Mouse (Mus musculus) forebrain, embryonic 13.5 days (tissue): ENCODE data around the gene Camk2b. TPM values are rescaled to one million over a fixed set of nuclear protein-coding genes. Genes with fewer than 3 reads are reported as not detected.

ENCODE experiments used
- ATAC-seq: fragments of 200-750 bp; cut with Nextera tagmentation; 2 replicates; pipeline ENCODE4 v1.8.0; 2017
- H3K27ac ChIP-seq: fragments of 300-500 bp; sonication (generic); 2 replicates; pipeline ENCODE4 v1.5.1; 2015; ENCODE audit warnings: inconsistent platforms, mild to moderate bottlenecking, moderate library complexity
- H3K27me3 ChIP-seq: fragments of 300-500 bp; sonication (generic); 2 replicates; pipeline ENCODE4 v1.6.1; 2015; ENCODE audit warnings: mild to moderate bottlenecking, inconsistent platforms
- H3K36me3 ChIP-seq: fragments of 300-500 bp; sonication (generic); 2 replicates; pipeline ENCODE4 v1.6.1; 2015; ENCODE audit warnings: mild to moderate bottlenecking, inconsistent platforms; ENCODE audit not compliant: poor library complexity, severe bottlenecking
- H3K4me1 ChIP-seq: fragments of 300-500 bp; sonication (generic); 2 replicates; pipeline ENCODE4 v1.6.1; 2015; ENCODE audit warnings: inconsistent platforms
- H3K4me2 ChIP-seq: fragments of 300-500 bp; sonication (generic); 2 replicates; pipeline ENCODE4 v1.6.1; 2015; ENCODE audit warnings: inconsistent platforms, mild to moderate bottlenecking, moderate library complexity
- H3K4me3 ChIP-seq: fragments of 300-500 bp; sonication (generic); 2 replicates; pipeline ENCODE4 v1.5.1; 2015; ENCODE audit warnings: mild to moderate bottlenecking, inconsistent platforms
- H3K9ac ChIP-seq: fragments of 300-500 bp; sonication (generic); 2 replicates; pipeline ENCODE4 v1.6.1; 2015; ENCODE audit warnings: mild to moderate bottlenecking, inconsistent platforms
- H3K9me3 ChIP-seq: fragments of 300-500 bp; sonication (generic); replicated peaks from 2 replicates; pipeline ENCODE4 v1.6.1; 2016; ENCODE audit warnings: inconsistent platforms
- WGBS: fragments of 180-500 bp; shearing (Covaris S2); methylation state at CpG from one replicate; pipeline ENCODE4 v1.1.7; 2015; 5-methylcytosine and 5-hydroxymethylcytosine counted together
- polyA plus RNA-seq: library from polyadenylated mRNA; unstranded; fragments of >200 nt; fragmentation: Nextera tagmentation; extraction: Ambion mirVana; gene quantifications from 2 replicates; pipeline ENCODE4 v1.2.1, GENCODE M21; 2015

Camk2b gene
- polyA plus RNA-seq, 1 experiment from 2014 or later: 26.1 TPM

DNA sequence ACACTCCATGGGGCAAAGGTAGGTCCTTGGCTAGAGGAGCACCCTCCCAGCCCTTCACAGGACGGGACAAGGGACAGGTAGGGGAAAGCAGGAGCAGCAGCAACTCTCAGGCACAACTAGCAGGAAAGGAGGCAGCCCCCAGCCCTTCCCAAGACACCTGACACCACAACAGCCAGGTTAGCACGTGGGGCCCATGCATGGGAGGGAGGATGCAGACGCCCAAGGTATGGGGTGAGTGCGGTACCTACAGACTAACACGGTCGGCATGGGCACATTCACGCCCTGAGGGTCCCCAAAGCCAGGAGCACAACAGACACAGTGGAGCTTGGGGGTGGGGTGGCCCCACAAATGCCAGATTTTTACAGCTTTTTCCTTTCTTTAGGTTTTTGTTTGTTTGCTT, 95.0 kb downstream of the Camk2b start:
- Histone ChIP-seq H3K9me3 (no peaks in the 10 kb centered on the region), H3K9ac (no peak overlapping the region), H3K4me2 (no peak overlapping the region), H3K36me3 (peaks cover 59% of the 10 kb centered on the region), H3K4me3 (no peak overlapping the region), H3K27ac (no peak overlapping the region), H3K4me1 (no peaks in the 10 kb centered on the region), H3K27me3 (no peaks in the 10 kb centered on the region)
- ATAC-seq: no peak
- 64% methylated on average over 7 of the region's 7 CpGs for WGBS

DNA sequence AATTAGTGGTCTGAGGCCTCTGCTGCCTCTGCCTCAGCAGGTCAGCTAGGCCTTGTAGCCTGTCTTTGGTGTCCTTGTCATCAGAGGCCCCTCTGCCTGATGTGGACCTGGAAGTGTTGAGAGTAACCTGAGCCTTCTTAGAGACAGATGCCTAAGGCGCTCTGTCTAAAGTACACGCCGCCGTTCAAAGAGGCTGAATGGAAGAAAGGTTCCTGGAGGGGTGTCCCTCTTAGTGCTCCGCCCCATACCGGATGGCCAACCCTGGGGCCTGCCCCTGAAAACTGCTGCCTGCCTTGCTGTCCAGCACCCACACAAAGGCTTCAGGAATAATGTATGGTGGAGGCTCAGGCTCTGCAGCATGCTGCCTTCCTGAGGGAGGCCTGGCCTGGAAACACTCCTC, 97.9 kb downstream of the Camk2b start:
- Histone ChIP-seq H3K36me3 (peaks cover 89% of the 10 kb centered on the region), H3K27ac (no peak overlapping the region), H3K4me2 (no peak overlapping the region), H3K9ac (no peak overlapping the region), H3K27me3 (no peaks in the 10 kb centered on the region), H3K4me1 (no peaks in the 10 kb centered on the region), H3K9me3 (no peaks in the 10 kb centered on the region), H3K4me3 (no peak overlapping the region)
- ATAC-seq: no peak
- WGBS: 88% methylated on average over 6 of the region's 6 CpGs

DNA sequence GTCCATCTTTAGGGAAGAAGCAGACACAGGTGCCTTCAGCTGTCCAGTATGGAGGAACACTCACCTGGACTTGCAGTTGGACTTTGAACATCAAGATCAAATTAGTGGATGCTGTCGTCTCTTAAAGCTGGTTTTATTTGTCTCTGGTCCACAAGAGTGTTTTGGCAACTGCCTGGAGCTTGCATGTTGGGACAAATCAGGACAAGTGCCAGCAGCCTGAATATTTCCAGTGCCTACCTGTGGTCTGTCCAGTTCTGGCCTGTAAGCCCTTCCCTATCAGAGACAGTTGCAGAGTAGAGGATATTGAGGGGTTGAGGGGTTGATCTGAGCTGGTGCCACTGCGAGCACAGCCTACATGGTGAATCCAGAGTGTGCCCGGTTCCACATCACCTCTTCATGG, 99.4 kb downstream of the Camk2b start:
- Histone ChIP-seq H3K4me1 (no peaks in the 10 kb centered on the region), H3K36me3 (peaks cover 96% of the 10 kb centered on the region), H3K9ac (no peak overlapping the region), H3K4me3 (no peak overlapping the region), H3K27ac (no peak overlapping the region), H3K4me2 (no peak overlapping the region), H3K9me3 (no peaks in the 10 kb centered on the region), H3K27me3 (no peaks in the 10 kb centered on the region)
- 92% methylated on average over 3 of the region's 3 CpGs for WGBS
- ATAC-seq: no peak

DNA sequence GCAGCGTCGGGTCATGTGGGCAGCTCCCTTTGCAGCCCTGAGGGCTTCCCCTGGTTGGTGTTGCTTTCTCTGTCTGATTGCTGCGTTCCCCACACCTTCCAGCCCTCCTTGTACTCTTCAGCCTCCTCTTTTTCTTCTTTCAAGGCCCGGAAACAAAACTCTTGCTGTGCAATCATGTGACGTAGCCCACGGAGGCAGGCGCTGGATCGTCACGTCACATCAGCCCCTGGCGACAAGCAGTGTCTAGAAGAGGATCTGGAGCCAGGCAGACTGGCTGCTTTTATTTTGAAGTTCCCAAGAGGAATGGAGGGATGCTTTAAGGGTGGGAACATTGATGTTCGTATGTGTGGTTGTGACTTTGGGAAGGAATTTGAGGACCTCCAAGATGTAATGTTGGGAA, 100.3 kb downstream of the Camk2b start:
- no peaks in the 10 kb centered on the region for H3K4me1 ChIP-seq
- H3K4me3 ChIP-seq: no peak overlapping the region
- H3K27me3 ChIP-seq: no peaks in the 10 kb centered on the region
- no peaks in the 10 kb centered on the region for H3K9me3 ChIP-seq
- ATAC-seq: no peak
- peaks cover 97% of the 10 kb centered on the region for H3K36me3 ChIP-seq
- no peak overlapping the region for H3K9ac ChIP-seq
- WGBS: 81% methylated on average over 11 of the region's 11 CpGs
- no peak overlapping the region for H3K27ac ChIP-seq
- no peak overlapping the region for H3K4me2 ChIP-seq

DNA sequence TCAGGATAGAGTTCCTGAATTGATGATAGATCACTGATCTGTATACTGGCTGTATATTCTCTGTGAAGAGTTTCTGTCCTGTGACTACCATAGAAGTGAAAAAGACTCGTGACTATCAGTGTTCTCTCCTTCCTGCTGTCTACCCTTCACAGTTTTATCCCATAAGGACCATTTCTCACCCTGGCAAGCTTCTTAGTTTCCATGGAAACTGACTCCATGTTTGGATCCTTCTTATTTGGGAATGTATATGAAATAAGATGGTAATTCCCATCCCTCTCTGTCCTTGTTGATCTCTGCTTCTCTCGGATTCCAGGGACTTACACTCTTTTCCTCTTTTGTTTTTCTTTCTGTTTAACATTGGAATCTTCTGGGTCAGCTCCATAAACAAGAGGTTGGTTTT, 106.1 kb downstream of the Camk2b start:
- H3K4me2 ChIP-seq: no peak overlapping the region
- H3K36me3 ChIP-seq: peaks cover 53% of the 10 kb centered on the region

DNA sequence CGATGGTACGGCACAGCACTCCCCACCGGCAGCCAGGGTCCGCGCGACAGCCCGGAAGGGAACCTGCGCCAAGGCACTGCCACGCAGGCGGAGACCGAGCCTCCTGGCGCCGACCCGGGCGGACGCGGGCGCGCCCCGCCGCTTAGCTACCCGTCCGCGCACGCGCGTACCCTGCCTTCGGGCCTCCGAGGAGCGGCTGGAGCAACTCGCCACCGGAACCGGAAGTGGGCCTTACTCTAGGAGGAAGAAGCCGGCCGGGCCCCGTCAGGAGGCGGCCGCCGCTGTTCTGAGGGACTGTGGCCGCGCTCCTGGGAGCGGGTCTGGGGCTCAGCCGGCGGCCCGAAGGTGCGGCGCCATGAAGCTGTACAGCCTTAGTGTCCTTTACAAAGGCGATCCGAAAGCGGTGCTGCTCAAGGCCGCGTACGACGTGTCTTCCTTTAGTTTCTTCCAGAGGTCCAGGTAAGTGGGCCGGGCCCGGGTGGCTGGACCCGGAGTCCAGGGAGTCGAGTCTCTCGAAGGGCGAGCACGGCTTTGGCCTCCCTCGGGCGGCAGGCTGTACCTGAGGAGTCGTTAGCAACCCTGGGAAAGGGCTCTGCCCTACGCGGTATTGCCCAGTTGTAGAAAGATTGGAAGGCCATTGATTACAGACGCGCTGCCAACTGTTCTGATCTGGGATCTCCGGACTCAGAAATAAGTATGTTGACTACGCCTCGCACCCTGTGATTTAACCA, 110.5 kb downstream of the Camk2b start, which contains the start of gene Ykt6:
Gene Ykt6, plus strand, starts transcription at position 148 of the 731 bp plus-strand sequence.
- WGBS: 1% methylated on average over 71 of the region's 71 CpGs
- peak; percentile 97 for ATAC-seq
- no peaks in the 10 kb centered on the region for H3K27me3 ChIP-seq
- H3K4me2 ChIP-seq: peak within 1 kb of the TSS; percentile 86
- H3K36me3 ChIP-seq: peaks cover 11% of the 10 kb centered on the region
- H3K9ac ChIP-seq: peak within 1 kb of the TSS; percentile 97
- H3K4me1 ChIP-seq: peaks cover 20% of the 10 kb centered on the region
- H3K4me3 ChIP-seq: peak within 1 kb of the TSS; percentile 96
- no peaks in the 10 kb centered on the region for H3K9me3 ChIP-seq
- H3K27ac ChIP-seq: peak within 1 kb of the TSS; percentile 89

More for the DNA sequence above, 106.1 kb downstream of the Camk2b start:
- H3K27ac ChIP-seq: no peak overlapping the region
- no peaks in the 10 kb centered on the region for H3K9me3 ChIP-seq
- WGBS: 77% methylated on average over 2 of the region's 2 CpGs
- H3K27me3 ChIP-seq: no peaks in the 10 kb centered on the region
- H3K4me3 ChIP-seq: no peak overlapping the region
- peaks cover 17% of the 10 kb centered on the region for H3K4me1 ChIP-seq
- ATAC-seq: no peak
- H3K9ac ChIP-seq: no peak overlapping the region

DNA sequence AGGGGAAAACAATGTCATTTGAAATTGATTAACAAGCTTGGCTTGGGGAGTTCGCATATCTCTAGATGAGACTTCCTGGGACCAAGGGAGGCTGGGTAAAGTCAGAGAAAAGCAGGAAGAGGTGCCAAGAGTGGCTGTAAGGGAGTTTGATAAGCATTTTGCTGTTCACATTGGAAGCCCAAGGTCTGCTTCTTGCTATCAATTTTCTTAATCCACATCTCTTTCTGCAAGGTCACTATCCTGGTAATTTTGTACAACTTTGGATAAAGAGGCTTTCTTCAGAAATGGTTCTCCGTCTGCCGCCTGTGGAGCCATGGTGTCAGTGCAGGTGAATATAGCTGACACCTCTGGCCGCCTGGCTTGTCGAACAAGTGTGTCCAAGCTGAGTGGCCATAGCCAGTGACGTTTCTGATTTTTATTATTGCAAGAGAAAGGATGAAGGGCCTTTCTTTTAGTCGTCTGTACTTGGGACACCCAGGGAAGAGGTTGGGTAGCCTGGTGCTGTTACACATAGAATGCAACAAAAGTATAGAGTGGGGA, 111.1 kb downstream of the Camk2b start:
- 6% methylated on average over 7 of the region's 7 CpGs for WGBS
- ATAC-seq: peak; percentile 70
- Histone ChIP-seq H3K4me2 (peak overlapping the region; percentile 86), H3K4me3 (peak overlapping the region; percentile 96), H3K4me1 (peaks cover 23% of the 10 kb centered on the region), H3K27me3 (no peaks in the 10 kb centered on the region), H3K27ac (peak overlapping the region; percentile 89), H3K9ac (peak overlapping the region; percentile 97), H3K9me3 (no peaks in the 10 kb centered on the region), H3K36me3 (peaks cover 7% of the 10 kb centered on the region)

DNA sequence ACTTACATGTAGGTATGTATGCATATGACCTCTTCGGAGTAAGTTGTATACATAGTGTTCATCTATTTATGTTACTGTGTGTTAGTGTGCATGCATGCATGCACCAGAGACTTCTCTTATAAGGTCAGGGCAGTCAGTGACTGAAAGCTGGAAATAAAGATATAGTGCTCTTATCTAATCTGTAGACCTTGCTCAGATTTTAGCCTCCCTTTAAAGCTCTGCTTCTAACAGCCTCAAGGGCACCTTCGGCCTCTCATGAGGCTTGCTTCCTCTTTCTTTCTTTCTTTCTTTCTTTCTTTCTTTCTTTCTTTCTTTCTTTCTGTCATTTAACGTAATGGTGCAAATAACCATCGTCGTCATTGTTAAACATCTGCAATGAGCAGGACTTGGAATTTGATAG, 111.7 kb downstream of the Camk2b start:
- H3K4me3 ChIP-seq: no peak overlapping the region
- no peak overlapping the region for H3K9ac ChIP-seq
- no peaks in the 10 kb centered on the region for H3K9me3 ChIP-seq
- no peaks in the 10 kb centered on the region for H3K27me3 ChIP-seq
- ATAC-seq: no peak
- H3K36me3 ChIP-seq: peaks cover 4% of the 10 kb centered on the region
- H3K4me2 ChIP-seq: no peak overlapping the region
- H3K27ac ChIP-seq: no peak overlapping the region
- WGBS: 86% methylated on average over 5 of the region's 5 CpGs
- H3K4me1 ChIP-seq: peaks cover 29% of the 10 kb centered on the region

DNA sequence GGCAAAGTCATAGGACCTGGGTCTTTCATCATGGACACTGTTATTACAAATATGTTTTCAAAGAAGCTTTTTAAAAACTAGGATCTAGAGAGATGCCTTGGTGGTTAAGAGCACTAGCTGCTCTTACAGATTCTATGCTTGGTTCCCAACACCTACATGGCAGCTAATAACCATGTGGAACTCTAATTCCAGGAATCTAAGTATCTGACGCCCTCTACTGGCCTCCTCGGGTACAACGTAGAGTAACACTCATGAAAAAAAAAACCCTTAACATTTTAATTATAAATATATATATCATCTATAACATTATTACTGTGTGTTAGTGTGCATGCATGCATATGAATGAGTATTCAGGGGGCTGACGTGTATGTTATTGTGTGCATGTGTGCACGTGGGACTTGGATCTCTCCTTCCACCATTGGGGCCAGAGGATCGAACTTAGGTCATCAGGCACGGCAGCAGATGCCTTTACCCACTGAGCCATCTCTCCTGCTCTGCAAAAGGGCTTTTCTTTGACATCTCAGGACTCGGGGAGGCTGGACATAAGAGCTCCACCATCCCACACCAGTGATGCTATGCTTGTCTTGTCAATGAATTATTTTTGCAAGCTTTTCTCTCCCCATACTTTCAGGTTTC, 112.9 kb downstream of the Camk2b start:
- Histone ChIP-seq H3K36me3 (no peaks in the 10 kb centered on the region; the same call in 1 of the 2 replicates), H3K9ac (no peak overlapping the region), H3K4me3 (no peak overlapping the region), H3K9me3 (no peaks in the 10 kb centered on the region), H3K4me2 (no peak overlapping the region), H3K4me1 (peaks cover 30% of the 10 kb centered on the region), H3K27ac (no peak overlapping the region), H3K27me3 (no peaks in the 10 kb centered on the region)
- 33% methylated on average over 8 of the region's 8 CpGs for WGBS
- no peak for ATAC-seq

DNA sequence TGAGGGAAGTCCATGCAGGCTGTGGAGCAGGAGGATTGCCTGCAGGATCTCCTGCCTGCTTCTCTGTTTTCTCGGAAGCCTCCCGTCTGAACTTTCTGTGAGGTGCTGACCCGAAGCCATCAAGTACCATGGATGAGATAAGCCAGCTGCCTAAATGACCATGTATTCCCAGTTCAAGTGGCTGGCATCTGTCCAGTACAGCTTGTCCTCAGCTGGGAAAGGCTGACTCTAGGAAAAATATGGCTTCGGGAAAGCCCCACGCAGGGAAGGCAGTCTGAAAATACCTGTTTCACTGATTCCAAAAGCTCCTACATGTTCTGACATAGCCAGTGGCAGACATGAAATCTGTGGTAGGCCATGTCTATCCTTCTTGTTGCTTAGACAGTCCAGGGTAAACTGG, 113.7 kb downstream of the Camk2b start:
- no peak overlapping the region for H3K9ac ChIP-seq
- H3K4me1 ChIP-seq: peaks cover 28% of the 10 kb centered on the region
- H3K27ac ChIP-seq: no peak overlapping the region
- H3K27me3 ChIP-seq: no peaks in the 10 kb centered on the region
- no peak overlapping the region for H3K4me2 ChIP-seq
- no peak overlapping the region for H3K4me3 ChIP-seq
- 94% methylated on average over 5 of the region's 5 CpGs for WGBS
- no peaks in the 10 kb centered on the region for H3K9me3 ChIP-seq
- no peaks in the 10 kb centered on the region for H3K36me3 ChIP-seq
- no peak for ATAC-seq

DNA sequence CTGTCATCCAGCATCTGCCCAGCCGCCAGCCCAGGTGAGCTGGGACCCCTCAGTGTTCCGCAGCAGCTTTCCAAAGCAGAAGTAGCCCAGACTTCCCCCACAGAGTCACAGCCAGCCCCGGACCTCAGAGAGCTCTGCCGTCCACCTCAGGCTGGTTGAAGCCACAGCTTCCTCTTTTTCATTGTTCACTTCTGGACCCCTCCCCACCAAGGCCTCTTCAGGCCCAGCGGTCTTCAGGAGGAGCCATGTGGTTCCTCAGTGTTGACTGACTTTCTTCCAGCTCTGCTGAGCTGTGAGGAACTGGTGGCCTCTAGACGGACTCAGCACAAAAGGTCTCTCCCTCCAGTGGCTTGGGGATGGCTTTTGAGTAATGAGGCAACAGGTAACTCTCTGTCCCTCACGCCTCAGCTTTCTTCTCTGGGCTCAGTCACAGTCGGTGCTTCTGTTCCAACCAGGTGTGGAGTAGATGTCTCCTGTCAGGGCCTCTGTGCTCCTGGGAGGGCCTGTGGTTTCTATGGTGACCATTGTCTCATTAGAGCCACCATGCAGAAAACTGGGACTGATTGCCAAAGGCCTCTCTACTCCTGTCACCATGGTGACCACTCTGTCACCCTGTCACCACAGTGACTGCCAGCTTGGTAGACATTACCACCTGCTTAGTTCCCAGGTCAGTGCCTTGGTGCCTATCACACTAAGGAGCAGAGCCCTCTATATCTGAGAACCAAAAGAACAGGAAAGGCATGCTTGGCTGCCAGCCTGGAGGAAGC, 116.4 kb downstream of the Camk2b start, which contains the start of gene Gck:
Gene Gck, minus strand, starts transcription at position 496 of the 767 bp plus-strand sequence.
- Histone ChIP-seq H3K4me3 (no peak within 1 kb of the TSS), H3K9me3 (no peaks in the 10 kb centered on the region), H3K4me1 (peaks cover 10% of the 10 kb centered on the region), H3K27ac (no peak within 1 kb of the TSS), H3K36me3 (no peaks in the 10 kb centered on the region), H3K4me2 (0 out of 2 replicates have a peak within 1 kb of the TSS, but pooled peaks have one; percentile 13), H3K9ac (peak within 1 kb of the TSS; percentile 6; the same call in 1 of the 2 replicates), H3K27me3 (no peaks in the 10 kb centered on the region)
- peak; percentile 24; the same call in 1 of the 2 replicates for ATAC-seq
- 39% methylated on average over 8 of the region's 8 CpGs for WGBS
